Mouse (Mus musculus) myocyte (in vitro differentiated cells): Measurements from ENCODE around the gene Hip1. TPM values are rescaled to one million over a fixed set of nuclear protein-coding genes. Genes with fewer than 3 reads are reported as not detected.
A peak's percentile ranks its signal among the peaks of the same experiment; 100 is the strongest.

Experiments
- H3K27me3 ChIP-seq: one replicate; pipeline ENCODE4 v1.6.1; 2011; ENCODE audit not compliant: control insufficient read depth, insufficient read depth, insufficient read length
- H3K36me3 ChIP-seq: one replicate; pipeline ENCODE4 v1.6.1; 2011; ENCODE audit not compliant: control insufficient read depth, insufficient read depth
- H3K4me2 ChIP-seq: one replicate; pipeline ENCODE4 v1.6.1; 2011; ENCODE audit warnings: low read depth, control low read depth
- H3K4me3 ChIP-seq: one replicate; pipeline ENCODE4 v1.5.1; 2011; ENCODE audit warnings: mild to moderate bottlenecking, control low read depth, moderate library complexity
- H3K79me2 ChIP-seq: one replicate; pipeline ENCODE4 v1.6.1; 2011; ENCODE audit not compliant: control insufficient read depth, insufficient read depth
- H3ac ChIP-seq: one replicate; pipeline ENCODE4 v1.6.1; 2011; ENCODE audit not compliant: control insufficient read depth, insufficient read length
- CEBPB ChIP-seq: IDR thresholded peaks from 2 replicates; pipeline ENCODE4 v1.6.1; 2011; ENCODE audit warnings: mild to moderate bottlenecking, moderate library complexity; ENCODE audit not compliant: poor library complexity, insufficient read depth, severe bottlenecking
- E2F4 ChIP-seq: IDR thresholded peaks from one replicate; pipeline ENCODE4 v1.6.1; 2011; ENCODE audit warnings: mild to moderate bottlenecking, control low read depth, moderate library complexity; ENCODE audit not compliant: insufficient read depth
- MAX ChIP-seq: IDR thresholded peaks from one replicate; pipeline ENCODE4 v1.6.1; 2011; ENCODE audit warnings: low read depth, mild to moderate bottlenecking, control low read depth
- MYOD1 ChIP-seq, 3 experiments: IDR thresholded peaks; one replicate each; pipeline ENCODE4 v1.6.1; 2011; ENCODE audit warnings: control low read depth in 2 of 3, low read depth in 2 of 3, mild to moderate bottlenecking in 2 of 3, moderate library complexity in 1 of 3; ENCODE audit not compliant: insufficient read length in 2 of 3, control insufficient read depth in 1 of 3
- MYOG ChIP-seq, 3 experiments: IDR thresholded peaks; one replicate each; pipeline ENCODE4 v1.6.1; 2011; ENCODE audit warnings: control low read depth in 2 of 3, low read depth in 2 of 3, mild to moderate bottlenecking in 2 of 3; ENCODE audit not compliant: insufficient read length in 2 of 3, control insufficient read depth in 1 of 3, insufficient read depth in 1 of 3
- POLR2A ChIP-seq: IDR thresholded peaks from one replicate; pipeline ENCODE4 v1.6.1; 2011; ENCODE audit warnings: low read depth, mild to moderate bottlenecking, control low read depth, moderate library complexity; ENCODE audit not compliant: insufficient read length
- POLR2AphosphoS2 ChIP-seq: IDR thresholded peaks from one replicate; pipeline ENCODE4 v1.6.1; 2011; ENCODE audit warnings: low read depth, control low read depth; ENCODE audit not compliant: insufficient read length
- REST ChIP-seq: IDR thresholded peaks from one replicate; pipeline ENCODE4 v1.6.1; 2011; ENCODE audit warnings: mild to moderate bottlenecking, control low read depth, moderate library complexity; ENCODE audit not compliant: insufficient read depth, insufficient read length
- SRF ChIP-seq: IDR thresholded peaks from one replicate; pipeline ENCODE4 v1.6.1; 2011; ENCODE audit warnings: low read depth; ENCODE audit not compliant: control insufficient read depth, insufficient read length
- TCF12 ChIP-seq: IDR thresholded peaks from one replicate; pipeline ENCODE4 v1.6.1; 2011; ENCODE audit warnings: mild to moderate bottlenecking, control low read depth; ENCODE audit not compliant: poor library complexity, insufficient read depth, severe bottlenecking
- TCF3 ChIP-seq: IDR thresholded peaks from one replicate; pipeline ENCODE4 v1.6.1; 2011; ENCODE audit warnings: low read depth, control low read depth; ENCODE audit not compliant: insufficient read length
- USF1 ChIP-seq: IDR thresholded peaks from one replicate; pipeline ENCODE4 v1.6.1; 2011; ENCODE audit warnings: low read depth, mild to moderate bottlenecking, control low read depth, moderate library complexity
- polyA plus RNA-seq: library from polyadenylated mRNA; unstranded; fragments of >200 nt; fragmentation: generic; extraction: Trizol; gene quantifications from one replicate; pipeline ENCODE4 v1.2.1, GENCODE M21; 2012; ENCODE audit warnings: missing spikeins

Gene Hip1
- polyA plus RNA-seq, 1 experiment, result 65.2 TPM

DNA sequence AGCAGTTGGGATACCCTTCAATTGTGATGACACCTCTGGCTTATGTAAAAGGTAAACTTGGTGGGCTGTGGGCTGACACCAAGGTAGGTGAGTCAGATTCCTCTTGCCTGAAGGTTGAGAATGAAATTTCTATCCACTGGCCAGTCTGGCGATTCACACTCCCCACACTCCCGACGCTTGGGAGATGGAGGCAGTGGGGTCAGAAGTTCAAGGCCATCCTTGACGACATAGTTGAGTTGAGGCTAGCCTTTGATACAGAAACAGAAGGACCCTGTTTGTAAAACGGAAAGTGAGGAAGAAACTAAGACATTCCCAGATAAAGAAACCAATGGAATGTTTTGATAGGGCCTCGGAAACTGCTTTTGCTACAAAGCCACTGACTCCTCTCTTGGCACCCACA is 145.5 kb downstream of the Hip1 start:
- Histone ChIP-seq H3K79me2 (peaks cover 3% of the 10 kb centered on the region), H3K36me3 (no peaks in the 10 kb centered on the region), H3K4me3 (no peak overlapping the region), H3K27me3 (no peaks in the 10 kb centered on the region), H3ac (no peak overlapping the region), H3K4me2 (no peak overlapping the region)
- TF ChIP-seq MAX, result no peak
- TF ChIP-seq SRF, result no peak
- TF ChIP-seq CEBPB, result no peak
- no peak for TF ChIP-seq USF1
- TF ChIP-seq POLR2AphosphoS2, result no peak
- no peak for TF ChIP-seq MYOD1 (IDR thresholded peaks at IDR 0.05; ENCODE audit: control insufficient read depth in 1 of 3, insufficient read length in 2 of 3, low read depth in 2 of 3)
- TF ChIP-seq E2F4, result no peak
- TF ChIP-seq TCF3, result no peak
- TF ChIP-seq REST, result no peak
- no peak for TF ChIP-seq POLR2A
- TF ChIP-seq TCF12, result no peak
- TF ChIP-seq MYOG (IDR thresholded peaks at IDR 0.05; ENCODE audit: control insufficient read depth in 1 of 3, insufficient read depth in 1 of 3, insufficient read length in 2 of 3, low read depth in 2 of 3), result no peak

DNA sequence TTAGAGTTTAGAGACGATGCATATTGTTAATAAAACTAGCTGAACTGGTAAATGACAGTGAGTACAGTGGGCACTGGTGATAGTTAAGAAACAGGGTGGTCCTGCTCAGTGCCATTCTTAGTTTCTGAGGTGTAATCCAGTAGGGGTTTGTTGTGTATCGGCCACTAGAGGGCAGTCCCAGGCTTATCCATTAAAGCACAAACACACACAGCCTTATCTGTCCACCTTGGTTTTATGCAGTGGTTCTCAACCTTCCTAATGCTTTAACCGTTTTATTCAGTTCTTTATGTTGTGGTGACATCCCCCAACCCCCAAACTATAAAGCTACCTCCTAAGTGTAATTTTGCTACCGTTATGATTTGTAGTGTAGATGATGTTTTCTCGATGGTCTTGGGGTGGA is 149.1 kb downstream of the Hip1 start:
- H3K4me2 ChIP-seq, result no peak overlapping the region
- H3K27me3 ChIP-seq, result no peaks in the 10 kb centered on the region
- no peak overlapping the region for H3ac ChIP-seq
- H3K79me2 ChIP-seq, result peaks cover 36% of the 10 kb centered on the region
- no peak overlapping the region for H3K4me3 ChIP-seq
- TF ChIP-seq TCF3, result no peak
- no peak for TF ChIP-seq MAX
- no peak for TF ChIP-seq POLR2AphosphoS2
- no peak for TF ChIP-seq MYOD1 (IDR thresholded peaks at IDR 0.05; ENCODE audit: control insufficient read depth in 1 of 3, insufficient read length in 2 of 3, low read depth in 2 of 3)
- peaks cover 6% of the 10 kb centered on the region for H3K36me3 ChIP-seq

GRCm38 (mm10) chr5:135394004-135394823 is 150.7 kb downstream of the Hip1 start, which contains the start of gene Pom121:
TSS of gene Pom121 (minus strand) at chr5:135394546.
- peaks cover 12% of the 10 kb centered on the region for H3K36me3 ChIP-seq

DNA sequence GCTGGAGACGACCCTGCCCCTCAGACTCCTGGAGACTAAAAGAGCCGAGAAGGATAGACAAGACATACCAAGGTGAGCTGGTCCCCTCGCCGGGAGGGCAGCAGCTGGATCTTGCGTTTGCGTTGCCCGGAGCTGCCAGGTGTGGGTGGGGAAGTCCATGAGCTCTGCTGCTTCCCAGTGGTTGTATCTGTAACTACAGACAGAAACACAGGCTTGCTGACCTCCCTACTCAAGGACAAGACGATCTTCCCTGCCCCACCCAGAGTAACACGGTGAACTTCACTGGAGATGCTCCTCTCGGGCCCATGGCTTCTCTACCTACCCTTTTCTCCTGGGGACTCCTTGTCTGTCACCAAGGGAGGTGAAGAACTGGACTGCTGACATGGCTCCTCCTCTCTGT is 161.1 kb downstream of the Hip1 start:
- Histone ChIP-seq H3K4me2 (no peak overlapping the region), H3K79me2 (peaks cover 2% of the 10 kb centered on the region), H3ac (no peak overlapping the region), H3K36me3 (peaks cover 29% of the 10 kb centered on the region), H3K27me3 (no peaks in the 10 kb centered on the region), H3K4me3 (no peak overlapping the region)
- TF ChIP-seq TCF12 (no peak), MAX (no peak), SRF (no peak), CEBPB (no peak)

More at GRCm38 (mm10) chr5:135394004-135394823, 150.7 kb downstream of the Hip1 start, which contains the start of gene Pom121:
- TF ChIP-seq TCF12 (no peak), TCF3 (no peak), REST (no peak), MYOG (IDR thresholded peaks at IDR 0.05; ENCODE audit: control insufficient read depth in 1 of 3, insufficient read depth in 1 of 3, insufficient read length in 2 of 3, low read depth in 2 of 3) (peak in 1 of 3 experiments; percentile 2), E2F4 (peak; percentile 80), SRF (peak; percentile 29), POLR2A (peak; percentile 89), MAX (peak; percentile 79), CEBPB (no peak), POLR2AphosphoS2 (peak; percentile 73), USF1 (no peak), MYOD1 (IDR thresholded peaks at IDR 0.05; ENCODE audit: control insufficient read depth in 1 of 3, insufficient read length in 2 of 3, low read depth in 2 of 3) (peak in 1 of 3 experiments; percentile 3)
- Histone ChIP-seq H3K4me3 (peak within 1 kb of the TSS; percentile 42), H3K4me2 (peak within 1 kb of the TSS; percentile 87), H3K79me2 (peaks cover 41% of the 10 kb centered on the region), H3ac (peak within 1 kb of the TSS; percentile 90), H3K27me3 (no peaks in the 10 kb centered on the region)

- Histone ChIP-seq H3K36me3 (peaks cover 19% of the 10 kb centered on the region), H3K4me3 (no peak overlapping the region), H3ac (no peak overlapping the region), H3K27me3 (no peaks in the 10 kb centered on the region), H3K79me2 (no peaks in the 10 kb centered on the region), H3K4me2 (no peak overlapping the region)
- TF ChIP-seq TCF12, result no peak
- no peak for TF ChIP-seq USF1
- TF ChIP-seq REST, result no peak
- no peak for TF ChIP-seq POLR2AphosphoS2
- TF ChIP-seq MYOD1 (IDR thresholded peaks at IDR 0.05; ENCODE audit: control insufficient read depth in 1 of 3, insufficient read length in 2 of 3, low read depth in 2 of 3), result no peak
- TF ChIP-seq SRF, result no peak
- no peak for TF ChIP-seq CEBPB
- no peak for TF ChIP-seq E2F4
- TF ChIP-seq TCF3, result no peak
- no peak for TF ChIP-seq POLR2A
- TF ChIP-seq MAX, result no peak
- no peak for TF ChIP-seq MYOG (IDR thresholded peaks at IDR 0.05; ENCODE audit: control insufficient read depth in 1 of 3, insufficient read depth in 1 of 3, insufficient read length in 2 of 3, low read depth in 2 of 3)
Observed at GRCm38 (mm10) chr5:135382746-135383145, 162.2 kb downstream of the Hip1 start.
